Mouse (Mus musculus): ENCODE results near the gene Rnaseh2c.
A peak's percentile ranks its signal among the peaks of the same experiment; 100 is the strongest.

- peak; percentile 75 for TF ChIP-seq CTCF (conservative IDR thresholded peaks at IDR 0.05; ENCODE audit: low read length)
- no peak for TF ChIP-seq POU5F1 (IDR thresholded peaks at IDR 0.05; ENCODE audit: borderline replicate concordance, low read length)
- no peak for TF ChIP-seq NANOG (IDR thresholded peaks at IDR 0.05; ENCODE audit: borderline replicate concordance, low read length)
Measured at GRCm38 (mm10) chr19:5567534-5568469, 33.9 kb upstream of the Rnaseh2c start, which contains the start of gene Ap5b1.
